Comparison of ENCODE assay signal across 20 mouse cellular contexts in the genomic region with DNA sequence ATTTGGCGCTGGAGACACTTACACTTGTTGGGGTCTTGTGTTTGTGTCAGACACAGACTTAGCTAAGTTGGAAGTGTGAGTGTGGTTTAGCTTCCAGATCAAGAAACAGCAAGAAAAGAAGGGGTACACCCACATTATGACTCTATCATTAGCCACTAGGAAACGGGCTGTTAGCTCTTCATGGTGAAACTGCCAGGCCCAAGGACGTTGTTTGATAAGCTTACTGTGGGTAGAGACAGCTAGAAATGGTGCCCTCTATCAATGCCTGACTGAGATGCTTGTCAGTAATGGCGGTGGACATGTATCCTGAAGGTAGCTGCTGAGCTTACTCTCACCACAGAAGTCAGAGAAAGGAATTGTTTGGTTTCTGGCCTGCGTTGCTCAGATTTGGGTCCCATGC.
DNase-seq lines count a peak whose midpoint lies in the region; ATAC-seq and TF ChIP-seq lines count a peak whose summit lies in the region.
"Had no signal": no experiment of that assay in that cellular context is flagged by ENCODE, and none has a peak within 500 bp of the region (broad histone marks: within the 10 kb centered on the region; RNA-seq: fewer than 3 reads in every experiment).

No protein-coding gene starts in this region.

- H3K9ac ChIP-seq in liver, embryonic 12.5 days = no peak overlapping the region
- no peak overlapping the region for H3K9ac ChIP-seq in liver, postnatal 0 days (replicated peaks)
- H3K9ac ChIP-seq: embryonic facial prominence, embryonic 15.5 days; forebrain, embryonic 15.5 days; heart, embryonic 15.5 days; hindbrain, embryonic 15.5 days had no signal

- 0 out of 2 replicates have a peak, but pooled peaks cover 3% of the 10 kb centered on the region for H3K36me3 ChIP-seq in liver, embryonic 12.5 days
- H3K36me3 ChIP-seq in liver, postnatal 0 days (replicated peaks; ENCODE audit: insufficient read depth, low read length) = peaks cover 3% of the 10 kb centered on the region; the same call in 1 of the 2 replicates
- H3K36me3 ChIP-seq: embryonic facial prominence, embryonic 15.5 days; forebrain, embryonic 15.5 days; heart, embryonic 15.5 days; hindbrain, embryonic 15.5 days had no signal

- ATAC-seq in common myeloid progenitor, adult 5-6 weeks (replicated peaks; ENCODE audit: low read depth, poor library complexity, severe bottlenecking) = peak; percentile 60
- ATAC-seq in liver, embryonic 12.5 days = peak; percentile 58
- ATAC-seq in liver, postnatal 0 days = no peak
- ATAC-seq: forebrain, embryonic 15.5 days had no signal

- H3K9me3 ChIP-seq in liver, embryonic 12.5 days (replicated peaks) = no peaks in the 10 kb centered on the region
- H3K9me3 ChIP-seq in liver, postnatal 0 days (ENCODE audit: low read length) = no peaks in the 10 kb centered on the region
- H3K9me3 ChIP-seq: embryonic facial prominence, embryonic 15.5 days; forebrain, embryonic 15.5 days; heart, embryonic 15.5 days; hindbrain, embryonic 15.5 days had no signal

- no peaks in the 10 kb centered on the region for H3K27me3 ChIP-seq in liver, embryonic 12.5 days (replicated peaks)
- H3K27me3 ChIP-seq in liver, postnatal 0 days (ENCODE audit: insufficient read depth, low read length) = no peaks in the 10 kb centered on the region
- H3K27me3 ChIP-seq: CH12.LX; embryonic facial prominence, embryonic 15.5 days; forebrain, embryonic 15.5 days; heart, embryonic 15.5 days; hindbrain, embryonic 15.5 days had no signal

- H3K27ac ChIP-seq in liver, embryonic 12.5 days = peak overlapping the region; percentile 58
- H3K27ac ChIP-seq in liver, postnatal 0 days (ENCODE audit: low read depth) = no peak overlapping the region
- H3K27ac ChIP-seq in layer of hippocampus, adult 2 months = no peak overlapping the region
- H3K27ac ChIP-seq: embryonic facial prominence, embryonic 15.5 days; forebrain, embryonic 15.5 days; heart, adult 2 months; heart, embryonic 15.5 days; hindbrain, embryonic 15.5 days had no signal

- H3K4me2 ChIP-seq in liver, embryonic 12.5 days = no peak overlapping the region
- H3K4me2 ChIP-seq in liver, postnatal 0 days (ENCODE audit: low read depth, low read length) = no peak overlapping the region
- H3K4me2 ChIP-seq: embryonic facial prominence, embryonic 15.5 days; forebrain, embryonic 15.5 days; heart, embryonic 11.5 days; heart, embryonic 15.5 days; hindbrain, embryonic 15.5 days had no signal

- TF ChIP-seq EP300 in liver, postnatal 0 days (IDR thresholded peaks at IDR 0.05; ENCODE audit: low read depth) = peak; percentile 48; the same call in 1 of the 2 replicates

- no peak for DNase-seq in liver, postnatal 0 days
- no peak for DNase-seq in gastrocnemius, postnatal 4 days (ENCODE audit: low spot score in 2 of 2)
- no peak for DNase-seq in kidney, adult 8-10 months
- DNase-seq in layer of hippocampus, adult 2 months (ENCODE audit: low spot score in 2 of 2) = no peak
- DNase-seq: adrenal gland, adult 8-10 months; adrenal gland, postnatal 36 days; cerebellum, adult 2 months; cerebellum, postnatal 10 days; embryo, embryonic 11 days; heart, adult 2 months; heart, postnatal 36 days had no signal

- H3K4me3 ChIP-seq in liver, embryonic 12.5 days = no peak overlapping the region
- no peak overlapping the region for H3K4me3 ChIP-seq in liver, postnatal 0 days (ENCODE audit: low read depth, low read length)
- H3K4me3 ChIP-seq in layer of hippocampus, adult 2 months = no peak overlapping the region
- H3K4me3 ChIP-seq: embryonic facial prominence, embryonic 15.5 days; erythroblast, embryonic 14.5 days; forebrain, embryonic 15.5 days; heart, adult 2 months; heart, embryonic 15.5 days; hindbrain, embryonic 15.5 days had no signal

- no peak for TF ChIP-seq CTCF in liver, postnatal 0 days (IDR thresholded peaks at IDR 0.05; ENCODE audit: low read depth)
- TF ChIP-seq CTCF in layer of hippocampus, adult 2 months (conservative IDR thresholded peaks at IDR 0.05) = no peak

- WGBS in liver, embryonic 12.5 days (ENCODE audit: insufficient replicate concordance) = 48% methylated on average over 5 of the region's 5 CpGs
- WGBS in liver, postnatal 0 days (ENCODE audit: insufficient replicate concordance) = 56% methylated on average over 5 of the region's 5 CpGs

- peaks cover 69% of the 10 kb centered on the region for H3K4me1 ChIP-seq in liver, embryonic 12.5 days
- H3K4me1 ChIP-seq in liver, postnatal 0 days (ENCODE audit: insufficient read depth) = peaks cover 7% of the 10 kb centered on the region; the same call in 1 of the 2 replicates
